Mouse (Mus musculus): ENCODE data around the gene Akap9. TPM values are rescaled to one million over a fixed set of nuclear protein-coding genes. Genes with fewer than 3 reads are reported as not detected.
"Not testable (repeated sequence)": the region's sequence is repeated elsewhere in the genome, so short reads cannot be mapped to it uniquely, and the experiment has no call there.

The Akap9 gene
- polyA plus RNA-seq, 2 experiments = 34.3 to 114 TPM

GRCm38 (mm10) chr5:4103626-4104340 lies 175.9 kb downstream of the Akap9 start:
- 1% methylated on average over 37 of the region's 41 CpGs for WGBS
- no peak for DNase-seq (ENCODE audit: low spot score)
- no peak for TF ChIP-seq POLR2A (IDR thresholded peaks at IDR 0.05; ENCODE audit: borderline replicate concordance, extremely low read depth, insufficient read depth, insufficient read length)
- Histone ChIP-seq H3K4me3 (replicated peaks; ENCODE audit: low read length) (peak overlapping the region; percentile 95), H3K4me2 (replicated peaks; ENCODE audit: low read depth, low read length, severe bottlenecking) (peak overlapping the region; percentile 72), H3K9ac (ENCODE audit: low read depth, low read length, severe bottlenecking) (peak overlapping the region; percentile 83), H3K4me1 (ENCODE audit: control insufficient read depth, insufficient read depth, low read length) (peaks cover 11% of the 10 kb centered on the region), H3K9me3 (ENCODE audit: control insufficient read depth, low read length) (no peaks in the 10 kb centered on the region), H3K27me3 (ENCODE audit: control insufficient read depth, insufficient read depth, low read length) (no peaks in the 10 kb centered on the region), H3K36me3 (ENCODE audit: control insufficient read depth, insufficient read depth, low read length) (peaks cover 34% of the 10 kb centered on the region), H3K27ac (replicated peaks; ENCODE audit: low read depth, low read length) (peak overlapping the region; percentile 94)
- peak; percentile 39 for ATAC-seq (ENCODE audit: low FRiP score, low read depth)

GRCm38 (mm10) chr5:4104341-4105040 lies 176.6 kb downstream of the Akap9 start, which contains the start of gene Cyp51:
Cyp51 (minus strand) TSS chr5:4104746.
- Histone ChIP-seq H3K4me3 (replicated peaks; ENCODE audit: low read length) (peak within 1 kb of the TSS; percentile 95), H3K36me3 (ENCODE audit: control insufficient read depth, insufficient read depth, low read length) (peaks cover 27% of the 10 kb centered on the region), H3K9ac (ENCODE audit: low read depth, low read length, severe bottlenecking) (peak within 1 kb of the TSS; percentile 83), H3K9me3 (ENCODE audit: control insufficient read depth, low read length) (no peaks in the 10 kb centered on the region), H3K4me1 (ENCODE audit: control insufficient read depth, insufficient read depth, low read length) (peaks cover 11% of the 10 kb centered on the region), H3K27me3 (ENCODE audit: control insufficient read depth, insufficient read depth, low read length) (no peaks in the 10 kb centered on the region), H3K27ac (replicated peaks; ENCODE audit: low read depth, low read length) (peak within 1 kb of the TSS; percentile 94), H3K4me2 (replicated peaks; ENCODE audit: low read depth, low read length, severe bottlenecking) (peak within 1 kb of the TSS; percentile 72)
- peak; percentile 53; the same call in 1 of the 2 replicates for TF ChIP-seq POLR2A (IDR thresholded peaks at IDR 0.05; ENCODE audit: borderline replicate concordance, extremely low read depth, insufficient read depth, insufficient read length)
- DNase-seq (ENCODE audit: low spot score) (peak; percentile 93), ATAC-seq (ENCODE audit: low FRiP score, low read depth) (peak; percentile 97)
- under 1% methylated on average over 58 of the region's 59 CpGs for WGBS

GRCm38 (mm10) chr5:4105651-4106186 lies 177.9 kb downstream of the Akap9 start:
- Histone ChIP-seq H3K4me1 (ENCODE audit: control insufficient read depth, insufficient read depth, low read length) (peaks cover 11% of the 10 kb centered on the region), H3K4me2 (replicated peaks; ENCODE audit: low read depth, low read length, severe bottlenecking) (no peak overlapping the region), H3K36me3 (ENCODE audit: control insufficient read depth, insufficient read depth, low read length) (peaks cover 17% of the 10 kb centered on the region), H3K27me3 (ENCODE audit: control insufficient read depth, insufficient read depth, low read length) (no peaks in the 10 kb centered on the region), H3K27ac (replicated peaks; ENCODE audit: low read depth, low read length) (no peak overlapping the region), H3K4me3 (replicated peaks; ENCODE audit: low read length) (no peak overlapping the region), H3K9ac (ENCODE audit: low read depth, low read length, severe bottlenecking) (no peak overlapping the region), H3K9me3 (ENCODE audit: control insufficient read depth, low read length) (no peaks in the 10 kb centered on the region)
- TF ChIP-seq POLR2A (IDR thresholded peaks at IDR 0.05; ENCODE audit: borderline replicate concordance, extremely low read depth, insufficient read depth, insufficient read length) = no peak
- 94% methylated on average over 2 of the region's 2 CpGs for WGBS
- no peak for ATAC-seq (ENCODE audit: low FRiP score, low read depth)
- DNase-seq (ENCODE audit: low spot score) = no peak

GRCm38 (mm10) chr5:4107056-4107455 lies 179.2 kb downstream of the Akap9 start:
- not testable (repeated sequence) for ATAC-seq (ENCODE audit: low FRiP score, low read depth); DNase-seq (ENCODE audit: low spot score); H3K9me3 ChIP-seq (ENCODE audit: control insufficient read depth, low read length); H3K4me3 ChIP-seq (replicated peaks; ENCODE audit: low read length); H3K9ac ChIP-seq (ENCODE audit: low read depth, low read length, severe bottlenecking); H3K27ac ChIP-seq (replicated peaks; ENCODE audit: low read depth, low read length); H3K36me3 ChIP-seq (ENCODE audit: control insufficient read depth, insufficient read depth, low read length); H3K4me2 ChIP-seq (replicated peaks; ENCODE audit: low read depth, low read length, severe bottlenecking); H3K27me3 ChIP-seq (ENCODE audit: control insufficient read depth, insufficient read depth, low read length)
- 70% methylated on average over 7 of the region's 7 CpGs for WGBS
- H3K4me1 ChIP-seq (ENCODE audit: control insufficient read depth, insufficient read depth, low read length) = peaks cover 11% of the 10 kb centered on the region

GRCm38 (mm10) chr5:4112570-4113098 lies 184.8 kb downstream of the Akap9 start:
- H3K9ac ChIP-seq (ENCODE audit: low read depth, low read length, severe bottlenecking) = no peak overlapping the region
- no peak overlapping the region for H3K27ac ChIP-seq (replicated peaks; ENCODE audit: low read depth, low read length)
- no peaks in the 10 kb centered on the region for H3K9me3 ChIP-seq (ENCODE audit: control insufficient read depth, low read length)
- DNase-seq (ENCODE audit: low spot score) (no peak), ATAC-seq (ENCODE audit: low FRiP score, low read depth) (no peak)
- 96% methylated on average over 5 of the region's 5 CpGs for WGBS
- no peaks in the 10 kb centered on the region for H3K36me3 ChIP-seq (ENCODE audit: control insufficient read depth, insufficient read depth, low read length)
- no peaks in the 10 kb centered on the region for H3K4me1 ChIP-seq (ENCODE audit: control insufficient read depth, insufficient read depth, low read length)
- H3K4me2 ChIP-seq (replicated peaks; ENCODE audit: low read depth, low read length, severe bottlenecking) = no peak overlapping the region
- H3K4me3 ChIP-seq (replicated peaks; ENCODE audit: low read length) = no peak overlapping the region
- TF ChIP-seq POLR2A (IDR thresholded peaks at IDR 0.05; ENCODE audit: borderline replicate concordance, extremely low read depth, insufficient read depth, insufficient read length) = no peak
- H3K27me3 ChIP-seq (ENCODE audit: control insufficient read depth, insufficient read depth, low read length) = no peaks in the 10 kb centered on the region

Other genes starting within 250 kb of the Akap9 start
- 11.6 TPM in 2 replicates for gene Ankib1, start 125.1 kb upstream of the Akap9 start, polyA plus RNA-seq (2012; rRNA removed)
- 14.4 TPM in 2 replicates for gene Ankib1, start 125.1 kb upstream of the Akap9 start, polyA plus RNA-seq (2014; fragmentation: Nextera tagmentation; extraction: Ambion mirVana)
- gene Krit1, start 124.9 kb upstream of the Akap9 start, polyA plus RNA-seq (2012; rRNA removed) = 32.3 and 37.6 TPM in 2 replicates
- 37.6 and 44.5 TPM in 2 replicates for gene Krit1, start 124.9 kb upstream of the Akap9 start, polyA plus RNA-seq (2014; fragmentation: Nextera tagmentation; extraction: Ambion mirVana)
- gene Lrrd1, start 82.9 kb upstream of the Akap9 start, polyA plus RNA-seq (2012; rRNA removed) = 0.04 TPM in 1 of 2 replicates, not detected in the other
- gene Lrrd1, start 82.9 kb upstream of the Akap9 start, polyA plus RNA-seq (2014; fragmentation: Nextera tagmentation; extraction: Ambion mirVana) = 0.06 TPM in 1 of 2 replicates, not detected in the other
- gene Mterf1a, start 34.1 kb upstream of the Akap9 start, polyA plus RNA-seq (2012; rRNA removed) = 4.2 and 5.2 TPM in 2 replicates
- 7.0 and 7.8 TPM in 2 replicates for gene Mterf1a, start 34.1 kb upstream of the Akap9 start, polyA plus RNA-seq (2014; fragmentation: Nextera tagmentation; extraction: Ambion mirVana)
- 50.7 and 74.3 TPM in 2 replicates for gene Cyp51, start 176.7 kb downstream of the Akap9 start, polyA plus RNA-seq (2012; rRNA removed)
- 70.7 and 75.3 TPM in 2 replicates for gene Cyp51, start 176.7 kb downstream of the Akap9 start, polyA plus RNA-seq (2014; fragmentation: Nextera tagmentation; extraction: Ambion mirVana)